In genomic region chr7:142538291-142538690, GRCm38 (mm10) we compare ENCODE assay signal across 10 mouse cellular contexts. TPM values are rescaled to one million over a fixed set of nuclear protein-coding genes. Genes with fewer than 3 reads are reported as not detected.
DNase-seq lines count a peak whose midpoint lies in the region; ATAC-seq and TF ChIP-seq lines count a peak whose summit lies in the region.
"Had no signal": no experiment of that assay in that cellular context is flagged by ENCODE, and none has a peak within 500 bp of the region (broad histone marks: within the 10 kb centered on the region; RNA-seq: fewer than 3 reads in every experiment).

No protein-coding gene starts in this region.

- no peaks in the 10 kb centered on the region for H3K27me3 ChIP-seq in kidney, embryonic 16.5 days (ENCODE audit: insufficient read depth, low read length)
- no peaks in the 10 kb centered on the region for H3K27me3 ChIP-seq in forebrain, embryonic 15.5 days
- no peaks in the 10 kb centered on the region for H3K27me3 ChIP-seq in limb, embryonic 15.5 days
- H3K27me3 ChIP-seq in stomach, embryonic 14.5 days (ENCODE audit: control insufficient read depth, insufficient read depth, low read length) = no peaks in the 10 kb centered on the region

- peaks cover 4% of the 10 kb centered on the region; the same call in 1 of the 2 replicates for H3K36me3 ChIP-seq in kidney, embryonic 16.5 days (ENCODE audit: insufficient read depth, low read length)
- H3K36me3 ChIP-seq in forebrain, embryonic 15.5 days = peaks cover 5% of the 10 kb centered on the region; the same call in 1 of the 2 replicates
- H3K36me3 ChIP-seq in limb, embryonic 15.5 days = no peaks in the 10 kb centered on the region
- H3K36me3 ChIP-seq in stomach, embryonic 14.5 days (ENCODE audit: control insufficient read depth, insufficient read depth, low read length) = peaks cover 4% of the 10 kb centered on the region; the same call in 1 of the 2 replicates

- H3K4me1 ChIP-seq in kidney, embryonic 16.5 days (ENCODE audit: insufficient read depth, low read length) = peaks cover 72% of the 10 kb centered on the region
- peaks cover 25% of the 10 kb centered on the region for H3K4me1 ChIP-seq in forebrain, embryonic 15.5 days
- H3K4me1 ChIP-seq in limb, embryonic 15.5 days = peaks cover 86% of the 10 kb centered on the region
- peaks cover 64% of the 10 kb centered on the region for H3K4me1 ChIP-seq in stomach, embryonic 14.5 days (ENCODE audit: control insufficient read depth, insufficient read depth, low read length)

- no peak for DNase-seq in kidney, postnatal 10 days
- DNase-seq in left cerebral cortex, postnatal 36 days (ENCODE audit: low spot score in 2 of 2) = no peak
- no peak for DNase-seq in left cerebral cortex, adult 2 months (ENCODE audit: extremely low spot score in 1 of 2, low spot score in 2 of 2)
- DNase-seq in kidney, postnatal 36 days = no peak

- H3K9me3 ChIP-seq in kidney, embryonic 16.5 days (ENCODE audit: low read length) = no peaks in the 10 kb centered on the region
- H3K9me3 ChIP-seq in forebrain, embryonic 15.5 days = no peaks in the 10 kb centered on the region
- H3K9me3 ChIP-seq in limb, embryonic 15.5 days = no peaks in the 10 kb centered on the region
- no peaks in the 10 kb centered on the region for H3K9me3 ChIP-seq in stomach, embryonic 14.5 days (ENCODE audit: control insufficient read depth, low read depth, low read length)

- intact Hi-C loops in left cerebral cortex, postnatal 36 days (cut with DNase I) = loop anchor here (1.0 to 5.0 kb wide), 2 partner anchors 41 to 96 kb away; partner anchors contain the start of gene Tnni2
- intact Hi-C loops in left cerebral cortex, adult 2 months (cut with DNase I) = loop anchor here (2.0 kb wide), 2 partner anchors 43 to 135 kb away; no protein-coding TSS in a partner anchor

- peak overlapping the region; percentile 56 for H3K9ac ChIP-seq in kidney, embryonic 16.5 days (replicated peaks; ENCODE audit: low read length)
- H3K9ac ChIP-seq in forebrain, embryonic 15.5 days (replicated peaks) = no peak overlapping the region
- H3K9ac ChIP-seq in limb, embryonic 15.5 days = no peak overlapping the region
- peak overlapping the region; percentile 30; the same call in 1 of the 2 replicates for H3K9ac ChIP-seq in stomach, embryonic 14.5 days (replicated peaks; ENCODE audit: low read depth, low read length)

- H3K4me3 ChIP-seq in kidney, embryonic 16.5 days (ENCODE audit: low read length) = no peak overlapping the region
- H3K4me3 ChIP-seq in forebrain, embryonic 15.5 days = no peak overlapping the region
- no peak overlapping the region for H3K4me3 ChIP-seq in limb, embryonic 15.5 days
- no peak overlapping the region for H3K4me3 ChIP-seq in stomach, embryonic 14.5 days (ENCODE audit: low read depth, low read length)
- H3K4me3 ChIP-seq in left cerebral cortex, adult 2 months = no peak overlapping the region
- H3K4me3 ChIP-seq: gastrocnemius, adult 2 months; layer of hippocampus, adult 2 months had no signal

- H3K27ac ChIP-seq in kidney, embryonic 16.5 days (ENCODE audit: low read length) = peak overlapping the region; percentile 91
- H3K27ac ChIP-seq in forebrain, embryonic 15.5 days (replicated peaks) = no peak overlapping the region
- H3K27ac ChIP-seq in limb, embryonic 15.5 days = peak overlapping the region; percentile 92
- peak overlapping the region; percentile 96 for H3K27ac ChIP-seq in stomach, embryonic 14.5 days (ENCODE audit: low read length)
- no peak overlapping the region for H3K27ac ChIP-seq in left cerebral cortex, adult 2 months
- H3K27ac ChIP-seq: gastrocnemius, adult 2 months; layer of hippocampus, adult 2 months had no signal

- no peak for ATAC-seq in kidney, embryonic 16.5 days (ENCODE audit: low FRiP score, low TSS enrichment)
- peak; percentile 1; the same call in 1 of the 2 replicates for ATAC-seq in forebrain, embryonic 15.5 days (replicated peaks)
- peak; percentile 26; the same call in 1 of the 2 replicates for ATAC-seq in limb, embryonic 15.5 days (ENCODE audit: insufficient number of reproducible peaks, low FRiP score, low TSS enrichment, low read depth)
- ATAC-seq in stomach, embryonic 14.5 days (ENCODE audit: insufficient number of reproducible peaks, insufficient read depth, low FRiP score, low read depth) = no peak

- no peak for TF ChIP-seq CTCF in left cerebral cortex, adult 2 months (IDR thresholded peaks at IDR 0.05)

- 27% methylated on average over 4 of the region's 4 CpGs for WGBS in kidney, embryonic 16.5 days
- 32% methylated on average over 4 of the region's 4 CpGs for WGBS in forebrain, embryonic 15.5 days
- WGBS in limb, embryonic 15.5 days = 10% methylated on average over 4 of the region's 4 CpGs
- 8% methylated on average over 4 of the region's 4 CpGs for WGBS in stomach, embryonic 14.5 days

- no peak overlapping the region for H3K4me2 ChIP-seq in kidney, embryonic 16.5 days (replicated peaks; ENCODE audit: low read depth, low read length)
- H3K4me2 ChIP-seq in forebrain, embryonic 15.5 days (replicated peaks) = no peak overlapping the region
- no peak overlapping the region for H3K4me2 ChIP-seq in limb, embryonic 15.5 days
- H3K4me2 ChIP-seq in stomach, embryonic 14.5 days (replicated peaks; ENCODE audit: low read depth, low read length) = peak overlapping the region; percentile 18

RNA-seq across cellular contexts. Expression of gene Mrpl23, which starts 5.8 kb away (rescaled TPM):
- 24.4 and 24.6 TPM in 2 replicates for polyA plus RNA-seq in kidney, embryonic 16.5 days (2015; fragmentation: Nextera tagmentation; extraction: Ambion mirVana)
- polyA plus RNA-seq in forebrain, embryonic 15.5 days (2015; fragmentation: Nextera tagmentation; extraction: Ambion mirVana) = 20.1 and 22.4 TPM in 2 replicates
- 28.8 and 30.5 TPM in 2 replicates for polyA plus RNA-seq in limb, embryonic 15.5 days (2015; fragmentation: Nextera tagmentation; extraction: Ambion mirVana)
- polyA plus RNA-seq in stomach, embryonic 14.5 days (2014; fragmentation: Nextera tagmentation; extraction: Ambion mirVana) = 32.6 and 35.6 TPM in 2 replicates
- 1 to 10 TPM; 2.9 to 6.0 TPM for total RNA-seq in left cerebral cortex, postnatal 36 days (2021)
- total RNA-seq in left cerebral cortex, adult 2 months (2021) = 1 to 10 TPM; 4.7 to 6.7 TPM

RNA-seq across cellular contexts. Expression of gene Tnnt3, which starts 39.7 kb away (rescaled TPM):
- polyA plus RNA-seq in kidney, embryonic 16.5 days (2015; fragmentation: Nextera tagmentation; extraction: Ambion mirVana) = 14.2 and 17.2 TPM in 2 replicates
- 0.98 TPM in 1 of 2 replicates, not detected in the other for polyA plus RNA-seq in forebrain, embryonic 15.5 days (2015; fragmentation: Nextera tagmentation; extraction: Ambion mirVana)
- 154 and 517 TPM in 2 replicates for polyA plus RNA-seq in limb, embryonic 15.5 days (2015; fragmentation: Nextera tagmentation; extraction: Ambion mirVana)
- 2.2 and 2.6 TPM in 2 replicates for polyA plus RNA-seq in stomach, embryonic 14.5 days (2014; fragmentation: Nextera tagmentation; extraction: Ambion mirVana)
- not detected for total RNA-seq in left cerebral cortex, postnatal 36 days (2021)
- total RNA-seq in left cerebral cortex, adult 2 months (2021) = not detected
- total RNA-seq: layer of hippocampus, adult 2 months had no signal

Comparison
In these comparisons a context has a peak if more than half of its experiments do, and no peak if none do; other contexts are left out.
1. ATAC-seq: peak in forebrain, embryonic 15.5 days (single experiment) and limb, embryonic 15.5 days (single experiment); none in kidney, embryonic 16.5 days (single experiment) and stomach, embryonic 14.5 days (single experiment).
2. H3K27ac ChIP-seq: peak in kidney, embryonic 16.5 days (single experiment), limb, embryonic 15.5 days (single experiment) and stomach, embryonic 14.5 days (single experiment); none in forebrain, embryonic 15.5 days (single experiment) and left cerebral cortex, adult 2 months (single experiment).
3. H3K9ac ChIP-seq: peak in kidney, embryonic 16.5 days (single experiment) and stomach, embryonic 14.5 days (single experiment); none in forebrain, embryonic 15.5 days (single experiment) and limb, embryonic 15.5 days (single experiment).